Mouse (Mus musculus): Measurements from ENCODE around the gene Nop14.

The Nop14 gene

GRCm38 (mm10) chr5:34659686-34660590 lies at the start of gene Nop14, which contains the start of gene Grk4:
Nop14 (minus strand) TSS chr5:34660148.
Grk4 (plus strand) TSS chr5:34660379.
- peak; percentile 97 for DNase-seq

GRCm38 (mm10) chr5:34708436-34708835 lies 48.5 kb upstream of the Nop14 start:
- no peak for DNase-seq

- DNase-seq = no peak
Observed at GRCm38 (mm10) chr5:34695521-34695920, 35.6 kb upstream of the Nop14 start.

GRCm38 (mm10) chr5:34692782-34693181 lies 32.8 kb upstream of the Nop14 start:
- no peak for DNase-seq

- DNase-seq = no peak
Observed at GRCm38 (mm10) chr5:34689868-34690267, 29.9 kb upstream of the Nop14 start.

- no peak for DNase-seq
Observed at GRCm38 (mm10) chr5:34670280-34670679, 10.3 kb upstream of the Nop14 start.

GRCm38 (mm10) chr5:34669493-34669892 lies 9.5 kb upstream of the Nop14 start:
- no peak for DNase-seq

GRCm38 (mm10) chr5:34663231-34663630 lies 3.3 kb upstream of the Nop14 start:
- no peak for DNase-seq

- DNase-seq = no peak
Observed at GRCm38 (mm10) chr5:34661909-34662308, 2.0 kb upstream of the Nop14 start.

GRCm38 (mm10) chr5:34660591-34661130 lies 713 bp upstream of the Nop14 start:
- DNase-seq = no peak

- DNase-seq = no peak
Observed at GRCm38 (mm10) chr5:34657556-34657955, 2.4 kb downstream of the Nop14 start.

GRCm38 (mm10) chr5:34654881-34655280 lies 5.1 kb downstream of the Nop14 start:
- no peak for DNase-seq

- no peak for DNase-seq
Observed at GRCm38 (mm10) chr5:34652961-34653360, 7.0 kb downstream of the Nop14 start.

GRCm38 (mm10) chr5:34647581-34647980 lies 12.4 kb downstream of the Nop14 start:
- peak; percentile 89 to 90 for DNase-seq

GRCm38 (mm10) chr5:34642932-34643331 lies 17.0 kb downstream of the Nop14 start:
- peak; percentile 57 to 63 for DNase-seq

- DNase-seq = no peak
Observed at GRCm38 (mm10) chr5:34641991-34642390, 18.0 kb downstream of the Nop14 start.

GRCm38 (mm10) chr5:34637591-34638156 lies 22.3 kb downstream of the Nop14 start:
- DNase-seq = no peak

- peak; percentile 69 to 71 for DNase-seq
Observed at GRCm38 (mm10) chr5:34636481-34637287, 23.3 kb downstream of the Nop14 start, which contains the start of gene Mfsd10. Mfsd10 (minus strand) TSS chr5:34637212.

GRCm38 (mm10) chr5:34635665-34636192 lies 24.2 kb downstream of the Nop14 start:
- DNase-seq = peak in 1 of 2 experiments; percentile 7

- DNase-seq = peak; percentile 43
Observed at GRCm38 (mm10) chr5:34634746-34635400, 25.1 kb downstream of the Nop14 start.

GRCm38 (mm10) chr5:34633641-34634040 lies 26.3 kb downstream of the Nop14 start:
- no peak for DNase-seq

GRCm38 (mm10) chr5:34632996-34633395 lies 27.0 kb downstream of the Nop14 start:
- no peak for DNase-seq

Data from B cell, adult 2 months (primary cell).